In genomic region chr5:114538021-114538405, GRCm38 (mm10) we compare ENCODE assay signal across 8 mouse cellular contexts. TPM values are rescaled to one million over a fixed set of nuclear protein-coding genes. Genes with fewer than 3 reads are reported as not detected.
DNase-seq lines count a peak whose midpoint lies in the region; ATAC-seq lines count a peak whose summit lies in the region.

No protein-coding gene starts in this region.

- H3K27me3 ChIP-seq in limb, embryonic 12.5 days = peaks cover 18% of the 10 kb centered on the region
- H3K27me3 ChIP-seq in neural tube, embryonic 15.5 days (replicated peaks) = peaks cover 18% of the 10 kb centered on the region; the same call in 1 of the 2 replicates

- H3K27ac ChIP-seq in limb, embryonic 12.5 days = peak overlapping the region; percentile 66
- H3K27ac ChIP-seq in neural tube, embryonic 15.5 days (replicated peaks) = no peak overlapping the region

- 1% methylated on average over 8 of the region's 8 CpGs for whole genome bisulfite sequencing in limb, embryonic 12.5 days
- 8% methylated on average over 8 of the region's 8 CpGs for WGBS in neural tube, embryonic 15.5 days

- H3K9ac ChIP-seq in limb, embryonic 12.5 days (replicated peaks) = no peak overlapping the region
- H3K9ac ChIP-seq in neural tube, embryonic 15.5 days (replicated peaks) = 0 out of 2 replicates have a peak overlapping the region, but pooled peaks have one; percentile 2

- peaks cover 45% of the 10 kb centered on the region for H3K4me1 ChIP-seq in limb, embryonic 12.5 days (replicated peaks)
- H3K4me1 ChIP-seq in neural tube, embryonic 15.5 days = peaks cover 21% of the 10 kb centered on the region

- DNase-seq in kidney, adult 18-20 months = peak; percentile 15
- no peak for DNase-seq in kidney, adult 11 months
- peak; percentile 21 for DNase-seq in heart, postnatal 4 days
- no peak for DNase-seq in adrenal gland, adult 2 months
- DNase-seq in frontal cortex, adult 2 months (ENCODE audit: extremely low spot score in 1 of 2, low spot score in 1 of 2) = no peak

- H3K4me3 ChIP-seq in limb, embryonic 12.5 days (replicated peaks) = peak overlapping the region; percentile 17
- H3K4me3 ChIP-seq in neural tube, embryonic 15.5 days (replicated peaks) = no peak overlapping the region

- no peaks in the 10 kb centered on the region for H3K36me3 ChIP-seq in limb, embryonic 12.5 days
- no peaks in the 10 kb centered on the region for H3K36me3 ChIP-seq in neural tube, embryonic 15.5 days

- H3K4me2 ChIP-seq in limb, embryonic 12.5 days = peak overlapping the region; percentile 46
- H3K4me2 ChIP-seq in neural tube, embryonic 15.5 days = peak overlapping the region; percentile 46

- ATAC-seq in limb, embryonic 12.5 days (ENCODE audit: insufficient number of reproducible peaks, insufficient read depth, low FRiP score, low TSS enrichment, low read depth) = no peak
- 0 out of 2 replicates have a peak, but pooled peaks have one; percentile 36 for ATAC-seq in neural tube, embryonic 15.5 days (ENCODE audit: low FRiP score)
- ATAC-seq in CD4-positive, CD25-positive, alpha-beta regulatory T cell, adult 4 months = no peak

- peaks cover 6% of the 10 kb centered on the region; the same call in 1 of the 2 replicates for H3K9me3 ChIP-seq in limb, embryonic 12.5 days
- H3K9me3 ChIP-seq in neural tube, embryonic 15.5 days (replicated peaks) = 0 out of 2 replicates have a peak, but pooled peaks cover 4% of the 10 kb centered on the region

RNA-seq across cellular contexts. Expression of gene Fam222a, which starts 29.8 kb away (rescaled TPM):
- total RNA-seq in heart, postnatal 4 days (2021) = 1 to 10 TPM; 6.0 to 7.0 TPM
- polyA plus RNA-seq in limb, embryonic 12.5 days (2016; fragmentation: Nextera tagmentation; extraction: Ambion mirVana) = 1.7 and 2.1 TPM in 2 replicates
- 4.7 and 5.3 TPM in 2 replicates for polyA plus RNA-seq in neural tube, embryonic 15.5 days (2015; fragmentation: Nextera tagmentation; extraction: Ambion mirVana)
- 10 to 100 TPM; 32.9 to 84.3 TPM for total RNA-seq in adrenal gland, adult 2 months (2021)
- 68.3 and 72.0 TPM in 2 replicates for polyA plus RNA-seq in adrenal gland, adult 2 months (2012; rRNA removed)
- 8.3 and 10.6 TPM in 2 replicates for polyA plus RNA-seq in frontal cortex, adult 2 months (2012; rRNA removed)
- not detected for polyA plus RNA-seq in CD4-positive, CD25-positive, alpha-beta regulatory T cell, adult 4 months (2017; shearing (Covaris generic))

Comparison
In these comparisons a context has a peak if more than half of its experiments do, and no peak if none do; other contexts are left out.
1. DNase-seq: peak in kidney, adult 18-20 months (single experiment) and heart, postnatal 4 days (single experiment); none in kidney, adult 11 months (single experiment), adrenal gland, adult 2 months (single experiment) and frontal cortex, adult 2 months (0 of 2).